Mouse (Mus musculus) MEL (cell line): ENCODE data around the gene Hs3st3b1. TPM values are rescaled to one million over a fixed set of nuclear protein-coding genes. Genes with fewer than 3 reads are reported as not detected.

ENCODE experiments used
- DNase-seq: peaks from one replicate; pipeline ENCODE4 v3.0.0; 2011; ENCODE audit warnings: low read depth, low spot score
- H3K27ac ChIP-seq: 2 replicates; pipeline ENCODE4 v1.5.1; 2012; ENCODE audit warnings: low read depth, mild to moderate bottlenecking, control low read depth, low read length, moderate library complexity; ENCODE audit not compliant: control insufficient read depth
- H3K27me3 ChIP-seq, 2 experiments: fragments of 150-350 bp in 1 of 2; sonication (generic) in 1 of 2; 2 replicates each; pipeline ENCODE4 v1.6.1; 2012; ENCODE audit warnings: low read length in 2 of 2, mild to moderate bottlenecking in 2 of 2, improper control_type of control experiment in 1 of 2, moderate library complexity in 1 of 2; ENCODE audit not compliant: insufficient read depth in 2 of 2, control insufficient read depth in 1 of 2
- H3K36me3 ChIP-seq, 2 experiments: 2 replicates each; pipeline ENCODE4 v1.6.1; 2012 to 2014; ENCODE audit warnings: low read length in 2 of 2, improper control_type of control experiment in 1 of 2, inconsistent platforms in 1 of 2, mild to moderate bottlenecking in 1 of 2; ENCODE audit not compliant: insufficient read depth in 2 of 2, control insufficient read depth in 1 of 2
- H3K4me1 ChIP-seq, 2 experiments: fragments of 150-350 bp in 1 of 2; sonication (generic) in 1 of 2; 2 replicates each; pipeline ENCODE4 v1.6.1; 2012; ENCODE audit warnings: low read length in 2 of 2, improper control_type of control experiment in 1 of 2, mild to moderate bottlenecking in 1 of 2; ENCODE audit not compliant: insufficient read depth in 2 of 2, control insufficient read depth in 1 of 2
- H3K4me3 ChIP-seq, 2 experiments: fragments of 150-350 bp in 1 of 2; sonication (generic) in 1 of 2; 2 replicates each; pipeline ENCODE4 v1.5.1; 2012; ENCODE audit warnings: low read depth in 2 of 2, low read length in 2 of 2, mild to moderate bottlenecking in 2 of 2, moderate library complexity in 2 of 2, control low read depth in 1 of 2, improper control_type of control experiment in 1 of 2; ENCODE audit not compliant: control insufficient read depth in 1 of 2, insufficient read depth in 1 of 2
- H3K79me2 ChIP-seq: 2 replicates; pipeline ENCODE4 v1.6.1; 2012; ENCODE audit warnings: mild to moderate bottlenecking, low read length, moderate library complexity; ENCODE audit not compliant: control insufficient read depth, poor library complexity, insufficient read depth
- H3K9ac ChIP-seq: 2 replicates; pipeline ENCODE4 v1.6.1; 2012; ENCODE audit warnings: low read depth, mild to moderate bottlenecking, control low read depth, low read length, moderate library complexity; ENCODE audit not compliant: control insufficient read depth, poor library complexity, severe bottlenecking
- H3K9me3 ChIP-seq: fragments of 150-350 bp; sonication (generic); replicated peaks from 2 replicates; pipeline ENCODE4 v1.6.1; 2012; ENCODE audit warnings: mild to moderate bottlenecking, low read length, improper control_type of control experiment, moderate library complexity; ENCODE audit not compliant: insufficient read depth
- CHD1 ChIP-seq: IDR thresholded peaks from 2 replicates; pipeline ENCODE4 v1.6.1; 2012; ENCODE audit warnings: low read depth, mild to moderate bottlenecking, inconsistent platforms, low read length, improper control_type of control experiment
- CHD2 ChIP-seq: IDR thresholded peaks from 2 replicates; pipeline ENCODE4 v1.6.1; 2011; ENCODE audit warnings: low read length, improper control_type of control experiment
- E2F4 ChIP-seq: IDR thresholded peaks from 2 replicates; pipeline ENCODE4 v1.6.1; 2011; ENCODE audit warnings: low read depth, low read length, improper control_type of control experiment, borderline replicate concordance
- ELF1 ChIP-seq: IDR thresholded peaks from 2 replicates; pipeline ENCODE4 v1.6.1; 2014; ENCODE audit warnings: low read depth, mild to moderate bottlenecking, inconsistent platforms, low read length, improper control_type of control experiment, moderate library complexity
- EP300 ChIP-seq, 2 experiments: IDR thresholded peaks; 2 replicates each; pipeline ENCODE4 v1.6.1; 2011; ENCODE audit warnings: improper control_type of control experiment in 2 of 2, low read length in 2 of 2, low read depth in 1 of 2, mild to moderate bottlenecking in 1 of 2
- ETS1 ChIP-seq: IDR thresholded peaks from 2 replicates; pipeline ENCODE4 v1.6.1; 2012; ENCODE audit warnings: low read depth, mild to moderate bottlenecking, inconsistent platforms, low read length, improper control_type of control experiment, moderate library complexity
- GATA1 ChIP-seq: IDR thresholded peaks from 2 replicates; pipeline ENCODE4 v1.6.1; 2011; ENCODE audit warnings: low read depth, low read length, improper control_type of control experiment
- HCFC1 ChIP-seq: IDR thresholded peaks from 2 replicates; pipeline ENCODE4 v1.6.1; 2012; ENCODE audit warnings: low read depth, mild to moderate bottlenecking, inconsistent platforms, low read length, improper control_type of control experiment, moderate library complexity
- KAT2A ChIP-seq: conservative IDR thresholded peaks from 2 replicates; pipeline ENCODE4 v1.6.1; 2012; ENCODE audit warnings: low read depth, low read length, improper control_type of control experiment, inconsistent platforms
- MAFK ChIP-seq: IDR thresholded peaks from 2 replicates; pipeline ENCODE4 v1.6.1; 2011; ENCODE audit warnings: low read depth, mild to moderate bottlenecking, low read length, improper control_type of control experiment, borderline replicate concordance
- MAX ChIP-seq: IDR thresholded peaks from 2 replicates; pipeline ENCODE4 v1.6.1; 2011; ENCODE audit warnings: low read length, improper control_type of control experiment
- MAZ ChIP-seq: IDR thresholded peaks from 2 replicates; pipeline ENCODE4 v1.6.1; 2012; ENCODE audit warnings: low read depth, mild to moderate bottlenecking, inconsistent platforms, low read length, improper control_type of control experiment
- MXI1 ChIP-seq: IDR thresholded peaks from 2 replicates; pipeline ENCODE4 v1.6.1; 2011; ENCODE audit warnings: mild to moderate bottlenecking, low read depth, low read length, improper control_type of control experiment
- POLR2A ChIP-seq, 2 experiments: IDR thresholded peaks; 2 replicates each; pipeline ENCODE4 v1.6.1; 2011 to 2012; ENCODE audit warnings: low read length in 2 of 2, mild to moderate bottlenecking in 2 of 2, control low read depth in 1 of 2, improper control_type of control experiment in 1 of 2, low read depth in 1 of 2, moderate library complexity in 1 of 2; ENCODE audit not compliant: control insufficient read depth in 1 of 2, insufficient read depth in 1 of 2, poor library complexity in 1 of 2
- RAD21 ChIP-seq: IDR thresholded peaks from 2 replicates; pipeline ENCODE4 v1.6.1; 2011; ENCODE audit warnings: mild to moderate bottlenecking, low read depth, low read length, improper control_type of control experiment
- RCOR1 ChIP-seq: IDR thresholded peaks from 2 replicates; pipeline ENCODE4 v1.6.1; 2012; ENCODE audit warnings: low read depth, mild to moderate bottlenecking, inconsistent platforms, low read length, improper control_type of control experiment
- SMC3 ChIP-seq: IDR thresholded peaks from 2 replicates; pipeline ENCODE4 v1.6.1; 2011; ENCODE audit warnings: low read depth, low read length, improper control_type of control experiment
- TAL1 ChIP-seq: IDR thresholded peaks from 2 replicates; pipeline ENCODE4 v1.6.1; 2012; ENCODE audit warnings: mild to moderate bottlenecking, inconsistent platforms, low read length, moderate library complexity, mixed read lengths
- TBP ChIP-seq: IDR thresholded peaks from 2 replicates; pipeline ENCODE4 v1.8.0; 2011; ENCODE audit warnings: low read depth, low read length, improper control_type of control experiment
- TCF12 ChIP-seq: IDR thresholded peaks from 2 replicates; pipeline ENCODE4 v1.6.1; 2014; ENCODE audit warnings: low read depth, mild to moderate bottlenecking, inconsistent platforms, low read length, improper control_type of control experiment, moderate library complexity
- UBTF ChIP-seq: IDR thresholded peaks from 2 replicates; pipeline ENCODE4 v1.6.1; 2012; ENCODE audit warnings: low read depth, mild to moderate bottlenecking, inconsistent platforms, low read length, improper control_type of control experiment, moderate library complexity, borderline replicate concordance; ENCODE audit not compliant: insufficient read depth
- USF2 ChIP-seq, 2 experiments: IDR thresholded peaks; 2 replicates each; pipeline ENCODE4 v1.6.1; 2011 to 2012; ENCODE audit warnings: improper control_type of control experiment in 2 of 2, low read length in 2 of 2, borderline replicate concordance in 1 of 2, inconsistent platforms in 1 of 2, low read depth in 1 of 2, mild to moderate bottlenecking in 1 of 2; ENCODE audit not compliant: insufficient read depth in 1 of 2
- ZC3H11A ChIP-seq: IDR thresholded peaks from 2 replicates; pipeline ENCODE4 v1.6.1; 2012; ENCODE audit warnings: low read depth, mild to moderate bottlenecking, inconsistent platforms, low read length, improper control_type of control experiment
- ZKSCAN1 ChIP-seq: IDR thresholded peaks from 2 replicates; pipeline ENCODE4 v1.6.1; 2012; ENCODE audit warnings: low read depth, mild to moderate bottlenecking, inconsistent platforms, low read length, improper control_type of control experiment, moderate library complexity
- ZMIZ1 ChIP-seq: IDR thresholded peaks from 2 replicates; pipeline ENCODE4 v1.6.1; 2012; ENCODE audit warnings: low read depth, mild to moderate bottlenecking, inconsistent platforms, low read length, improper control_type of control experiment, moderate library complexity
- polyA plus RNA-seq, 2 experiments: library from polyadenylated mRNA; stranded (reverse) in 1 of 2; unstranded in 1 of 2; fragments of >175 nt in 1 of 2; fragments of >200 nt in 1 of 2; gene quantifications; 2 replicates each; pipeline versions ENCODE4 v1.2.1 to v1.2.4; 2012; ENCODE audit warnings: low replicate concordance in 2 of 2, low read depth in 1 of 2; ENCODE audit not compliant: insufficient read length in 2 of 2, insufficient read depth in 1 of 2, missing spikeins in 1 of 2
- total RNA-seq: library from RNA; depleted of rRNA; stranded (reverse); fragments of 300-350 nt; gene quantifications from 2 replicates; pipeline ENCODE4 v1.2.3, GENCODE M21; 2012

Hs3st3b1 gene
- total and polyA plus RNA-seq, 3 experiments, result not detected

DNA sequence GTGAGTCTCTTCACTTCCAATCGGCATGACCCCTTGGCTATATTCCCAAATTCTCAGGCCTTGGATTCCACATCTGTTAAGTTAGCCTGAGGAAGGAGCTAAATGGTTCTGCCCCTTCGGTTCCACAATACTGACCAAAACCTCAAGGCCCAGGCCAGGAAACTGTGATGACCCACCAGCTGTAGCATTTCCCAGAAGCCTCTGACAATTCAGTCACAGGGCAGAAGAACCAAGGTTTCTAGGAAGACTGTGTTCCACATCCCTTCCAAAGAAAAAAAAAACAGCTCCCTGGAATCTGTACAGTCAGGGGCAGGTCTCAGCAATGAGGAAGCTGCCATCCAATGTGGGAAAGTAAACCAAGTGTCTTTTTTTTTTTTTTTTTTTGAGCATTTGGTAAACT is 25.1 kb downstream of the Hs3st3b1 start:
- H3K27me3 ChIP-seq, result no peaks in the 10 kb centered on the region
- H3K79me2 ChIP-seq, result no peaks in the 10 kb centered on the region
- no peak overlapping the region for H3K27ac ChIP-seq
- no peaks in the 10 kb centered on the region for H3K4me1 ChIP-seq
- no peak for TF ChIP-seq ELF1
- no peak for TF ChIP-seq CHD1
- no peak for TF ChIP-seq MAX
- TF ChIP-seq EP300 (IDR thresholded peaks at IDR 0.05; ENCODE audit: low read depth in 1 of 2, low read length in 2 of 2), result no peak
- TF ChIP-seq TCF12, result no peak
- no peak for TF ChIP-seq CHD2
- TF ChIP-seq MAZ, result no peak
- TF ChIP-seq TAL1, result no peak
- TF ChIP-seq RAD21, result no peak
- TF ChIP-seq KAT2A, result no peak
- no peak for TF ChIP-seq SMC3
- no peak for TF ChIP-seq TBP
- TF ChIP-seq ZC3H11A, result no peak
- no peaks in the 10 kb centered on the region for H3K36me3 ChIP-seq
- no peak overlapping the region for H3K9ac ChIP-seq
- no peak overlapping the region for H3K4me3 ChIP-seq
- DNase-seq, result no peak
- H3K9me3 ChIP-seq, result no peaks in the 10 kb centered on the region

DNA sequence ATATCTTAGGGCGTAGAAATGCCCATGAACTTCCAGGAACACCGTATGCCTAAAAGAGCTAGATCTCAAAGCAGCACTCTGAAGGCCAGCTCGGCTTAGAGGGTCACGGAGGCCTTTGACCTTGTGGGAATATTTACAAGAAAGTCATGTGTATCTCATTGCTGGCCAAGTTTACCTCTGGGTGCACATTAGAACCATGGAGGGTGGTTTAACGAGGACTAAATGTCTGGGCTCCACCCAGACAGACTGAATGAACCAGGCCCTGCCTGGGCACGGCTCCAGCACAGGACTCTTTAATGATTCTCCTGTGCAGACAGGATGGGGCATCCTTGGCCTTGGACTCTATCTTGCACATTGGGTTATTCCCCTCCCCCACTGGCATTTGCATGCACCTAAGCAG is 27.9 kb downstream of the Hs3st3b1 start:
- no peak for TF ChIP-seq UBTF
- TF ChIP-seq RCOR1, result no peak
- no peak for TF ChIP-seq E2F4
- TF ChIP-seq ETS1, result no peak
- no peak for TF ChIP-seq ZMIZ1
- TF ChIP-seq HCFC1, result no peak
- no peak for TF ChIP-seq USF2 (IDR thresholded peaks at IDR 0.05; ENCODE audit: borderline replicate concordance in 1 of 2, insufficient read depth in 1 of 2, low read depth in 1 of 2, low read length in 2 of 2)
- TF ChIP-seq MXI1, result no peak
- no peak for TF ChIP-seq CHD2
- no peak for TF ChIP-seq ZKSCAN1
- TF ChIP-seq GATA1, result no peak
- no peak for TF ChIP-seq MAZ
- TF ChIP-seq POLR2A (IDR thresholded peaks at IDR 0.05; ENCODE audit: control insufficient read depth in 1 of 2, insufficient read depth in 1 of 2, low read depth in 1 of 2, low read length in 2 of 2, poor library complexity in 1 of 2), result no peak
- TF ChIP-seq MAFK, result no peak
- TF ChIP-seq, all 39 proteins: peak for 0
- no peaks in the 10 kb centered on the region for H3K27me3 ChIP-seq
- H3K36me3 ChIP-seq, result no peaks in the 10 kb centered on the region
- no peaks in the 10 kb centered on the region for H3K4me1 ChIP-seq
- no peak overlapping the region for H3K4me3 ChIP-seq
- H3K27ac ChIP-seq, result no peak overlapping the region
- H3K79me2 ChIP-seq, result no peaks in the 10 kb centered on the region
- H3K9ac ChIP-seq, result no peak overlapping the region
- no peaks in the 10 kb centered on the region for H3K9me3 ChIP-seq
- DNase-seq, result no peak
